Mouse (Mus musculus) CD8-positive naive resting alpha-beta T cell, adult 2 months (primary cell): ENCODE data around the gene Tmem110.

Experiments
- DNase-seq, 2 experiments: peaks; one replicate each; pipeline ENCODE4 v3.0.0; 2022; ENCODE audit warnings: low read depth in 2 of 2, low spot score in 2 of 2

The Tmem110 gene

GRCm38 (mm10) chr14:30862368-30862767 is 37.0 kb downstream of the Tmem110 start:
- DNase-seq = no peak

- DNase-seq = no peak
Measured at GRCm38 (mm10) chr14:30865311-30865710, 39.9 kb downstream of the Tmem110 start.

- DNase-seq = peak; percentile 22 to 48
Measured at GRCm38 (mm10) chr14:30867042-30867441, 41.7 kb downstream of the Tmem110 start.

- no peak for DNase-seq
Measured at GRCm38 (mm10) chr14:30868826-30869225, 43.4 kb downstream of the Tmem110 start.

GRCm38 (mm10) chr14:30869391-30869801 is 44.0 kb downstream of the Tmem110 start:
- DNase-seq = no peak

- no peak for DNase-seq
Measured at GRCm38 (mm10) chr14:30870206-30871147, 45.1 kb downstream of the Tmem110 start.

GRCm38 (mm10) chr14:30874095-30874700 is 48.8 kb downstream of the Tmem110 start:
- no peak for DNase-seq

GRCm38 (mm10) chr14:30875130-30875865 is 49.9 kb downstream of the Tmem110 start:
- DNase-seq = no peak

- no peak for DNase-seq
Measured at GRCm38 (mm10) chr14:30875955-30876354, 50.6 kb downstream of the Tmem110 start.

- no peak for DNase-seq
Measured at GRCm38 (mm10) chr14:30876451-30876850, 51.1 kb downstream of the Tmem110 start.

- DNase-seq = no peak
Measured at GRCm38 (mm10) chr14:30877827-30878226, 52.4 kb downstream of the Tmem110 start.

- no peak for DNase-seq
Measured at GRCm38 (mm10) chr14:30878958-30879571, 53.7 kb downstream of the Tmem110 start, which contains the start of gene Mustn1. Gene Mustn1 (plus strand): TSS chr14:30879200.

GRCm38 (mm10) chr14:30879794-30880193 is 54.4 kb downstream of the Tmem110 start:
- no peak for DNase-seq

GRCm38 (mm10) chr14:30880251-30880650 is 54.9 kb downstream of the Tmem110 start:
- no peak for DNase-seq

- DNase-seq = no peak
Measured at GRCm38 (mm10) chr14:30880811-30881717, 55.7 kb downstream of the Tmem110 start.

- DNase-seq = no peak
Measured at GRCm38 (mm10) chr14:30881718-30882108, 56.3 kb downstream of the Tmem110 start.

- DNase-seq = no peak
Measured at GRCm38 (mm10) chr14:30885298-30885697, 59.9 kb downstream of the Tmem110 start.

- DNase-seq = no peak
Measured at GRCm38 (mm10) chr14:30886204-30886603, 60.8 kb downstream of the Tmem110 start, which contains the start of gene Itih4. Gene Itih4 (plus strand): TSS chr14:30886476.

- no peak for DNase-seq
Measured at GRCm38 (mm10) chr14:30888271-30888732, 62.9 kb downstream of the Tmem110 start.

- no peak for DNase-seq
Measured at GRCm38 (mm10) chr14:30899972-30900371, 74.6 kb downstream of the Tmem110 start.
